Comparison of ENCODE assay signal across 8 mouse cellular contexts in genomic region chr12:25027416-25027815, GRCm38 (mm10). TPM values are rescaled to one million over a fixed set of nuclear protein-coding genes. Genes with fewer than 3 reads are reported as not detected.
DNase-seq lines count a peak whose midpoint lies in the region; ATAC-seq and TF ChIP-seq lines count a peak whose summit lies in the region.

No protein-coding gene starts in this region.

- no peak overlapping the region for H3K9ac ChIP-seq in kidney, embryonic 14.5 days (ENCODE audit: low read depth, low read length)
- H3K9ac ChIP-seq in heart, embryonic 16.5 days (ENCODE audit: low read length), result no peak overlapping the region

- peak; percentile 51 for TF ChIP-seq CTCF in kidney, adult 2 months (conservative IDR thresholded peaks at IDR 0.05; ENCODE audit: insufficient read depth, insufficient read length, low read depth, low read length)

- no peaks in the 10 kb centered on the region for H3K27me3 ChIP-seq in kidney, adult 2 months (replicated peaks; ENCODE audit: control insufficient read depth, insufficient read depth, low read length)
- H3K27me3 ChIP-seq in kidney, embryonic 14.5 days (ENCODE audit: control insufficient read depth, insufficient read depth, low read length), result no peaks in the 10 kb centered on the region
- H3K27me3 ChIP-seq in heart, embryonic 16.5 days (ENCODE audit: control insufficient read depth, insufficient read depth, low read length), result no peaks in the 10 kb centered on the region

- H3K9me3 ChIP-seq in kidney, embryonic 14.5 days (ENCODE audit: control insufficient read depth, low read length), result no peaks in the 10 kb centered on the region
- no peaks in the 10 kb centered on the region for H3K9me3 ChIP-seq in heart, embryonic 16.5 days (replicated peaks; ENCODE audit: control insufficient read depth, low read length)

- peak; percentile 50 for DNase-seq in kidney, adult 2 months
- peak; percentile 67 for DNase-seq in adrenal gland, postnatal 14 days
- peak; percentile 75 for DNase-seq in embryo, embryonic 11 days
- peak; percentile 72 for DNase-seq in layer of hippocampus, adult 11-12 months (ENCODE audit: low spot score)
- peak; percentile 29 for DNase-seq in skeletal muscle tissue, adult 2 months (ENCODE audit: low read depth, low spot score)

- no peak for TF ChIP-seq POLR2A in kidney, adult 2 months (IDR thresholded peaks at IDR 0.05; ENCODE audit: low read depth, low read length)

- peaks cover 5% of the 10 kb centered on the region for H3K36me3 ChIP-seq in kidney, adult 2 months (ENCODE audit: control insufficient read depth, insufficient read depth, low read length)
- H3K36me3 ChIP-seq in kidney, embryonic 14.5 days (ENCODE audit: control insufficient read depth, insufficient read depth, low read length), result peaks cover 8% of the 10 kb centered on the region; the same call in 1 of the 2 replicates
- peaks cover 8% of the 10 kb centered on the region for H3K36me3 ChIP-seq in heart, embryonic 16.5 days (ENCODE audit: control insufficient read depth, insufficient read depth)

- H3K4me3 ChIP-seq in kidney, adult 2 months (ENCODE audit: insufficient read depth, low read depth, low read length), result no peak overlapping the region
- no peak overlapping the region for H3K4me3 ChIP-seq in kidney, embryonic 14.5 days (ENCODE audit: low read length)
- H3K4me3 ChIP-seq in heart, embryonic 16.5 days (ENCODE audit: low read length), result no peak overlapping the region

- ATAC-seq in kidney, embryonic 14.5 days (ENCODE audit: low FRiP score, low TSS enrichment), result no peak
- ATAC-seq in heart, embryonic 16.5 days (replicated peaks; ENCODE audit: extremely low read depth, insufficient read depth, low FRiP score), result peak; percentile 23; the same call in 1 of the 2 replicates
- peak; percentile 92 for ATAC-seq in megakaryocyte progenitor cell, adult 5-6 weeks (replicated peaks; ENCODE audit: poor library complexity)

- no peak overlapping the region for H3K27ac ChIP-seq in kidney, adult 2 months (ENCODE audit: insufficient read depth, low read depth, low read length)
- H3K27ac ChIP-seq in kidney, embryonic 14.5 days (ENCODE audit: low read depth, low read length), result no peak overlapping the region
- no peak overlapping the region for H3K27ac ChIP-seq in heart, embryonic 16.5 days (ENCODE audit: low read length)

- no peaks in the 10 kb centered on the region for H3K4me1 ChIP-seq in kidney, adult 2 months (ENCODE audit: control insufficient read depth, insufficient read depth, low read length)
- H3K4me1 ChIP-seq in kidney, embryonic 14.5 days (ENCODE audit: control insufficient read depth, insufficient read depth, low read length), result no peaks in the 10 kb centered on the region
- peaks cover 3% of the 10 kb centered on the region; the same call in 1 of the 2 replicates for H3K4me1 ChIP-seq in heart, embryonic 16.5 days (ENCODE audit: control insufficient read depth, insufficient read depth, low read length)

- no peak overlapping the region for H3K4me2 ChIP-seq in kidney, embryonic 14.5 days (replicated peaks; ENCODE audit: low read depth, low read length)
- no peak overlapping the region for H3K4me2 ChIP-seq in heart, embryonic 16.5 days (ENCODE audit: low read depth, low read length)

- 28% methylated on average over 2 of the region's 2 CpGs for WGBS in kidney, adult 2 months
- WGBS in kidney, embryonic 14.5 days, result 15% methylated on average over 2 of the region's 2 CpGs
- WGBS in heart, embryonic 16.5 days, result 19% methylated on average over 2 of the region's 2 CpGs

RNA-seq across cellular contexts. Expression of gene Kidins220, which starts 52.7 kb away (rescaled TPM):
- 79.6 and 102 TPM in 2 replicates for polyA plus RNA-seq in kidney, adult 2 months (2012; rRNA removed)
- polyA plus RNA-seq in kidney, embryonic 14.5 days (2014; fragmentation: Nextera tagmentation; extraction: Ambion mirVana), result 16.2 and 38.2 TPM in 2 replicates
- total RNA-seq in adrenal gland, postnatal 14 days (2021), result 83.9 and 87.5 TPM in 2 replicates
- polyA plus RNA-seq in heart, embryonic 16.5 days (2015; fragmentation: Nextera tagmentation; extraction: Ambion mirVana), result 35.5 and 39.6 TPM in 2 replicates
- total RNA-seq in megakaryocyte progenitor cell, adult 5-6 weeks (2015), result 29.2 and 29.4 TPM in 2 replicates
- total RNA-seq in megakaryocyte progenitor cell, adult 5-6 weeks (2017), result 48.5 and 69.9 TPM in 2 replicates
